Mouse (Mus musculus): ENCODE results near the gene Sult5a1. TPM values are rescaled to one million over a fixed set of nuclear protein-coding genes. Genes with fewer than 3 reads are reported as not detected.
A peak's percentile ranks its signal among the peaks of the same experiment; 100 is the strongest.

The Sult5a1 gene
- polyA plus RNA-seq, 1 experiment from 2014 or later = 0.33 TPM

DNA sequence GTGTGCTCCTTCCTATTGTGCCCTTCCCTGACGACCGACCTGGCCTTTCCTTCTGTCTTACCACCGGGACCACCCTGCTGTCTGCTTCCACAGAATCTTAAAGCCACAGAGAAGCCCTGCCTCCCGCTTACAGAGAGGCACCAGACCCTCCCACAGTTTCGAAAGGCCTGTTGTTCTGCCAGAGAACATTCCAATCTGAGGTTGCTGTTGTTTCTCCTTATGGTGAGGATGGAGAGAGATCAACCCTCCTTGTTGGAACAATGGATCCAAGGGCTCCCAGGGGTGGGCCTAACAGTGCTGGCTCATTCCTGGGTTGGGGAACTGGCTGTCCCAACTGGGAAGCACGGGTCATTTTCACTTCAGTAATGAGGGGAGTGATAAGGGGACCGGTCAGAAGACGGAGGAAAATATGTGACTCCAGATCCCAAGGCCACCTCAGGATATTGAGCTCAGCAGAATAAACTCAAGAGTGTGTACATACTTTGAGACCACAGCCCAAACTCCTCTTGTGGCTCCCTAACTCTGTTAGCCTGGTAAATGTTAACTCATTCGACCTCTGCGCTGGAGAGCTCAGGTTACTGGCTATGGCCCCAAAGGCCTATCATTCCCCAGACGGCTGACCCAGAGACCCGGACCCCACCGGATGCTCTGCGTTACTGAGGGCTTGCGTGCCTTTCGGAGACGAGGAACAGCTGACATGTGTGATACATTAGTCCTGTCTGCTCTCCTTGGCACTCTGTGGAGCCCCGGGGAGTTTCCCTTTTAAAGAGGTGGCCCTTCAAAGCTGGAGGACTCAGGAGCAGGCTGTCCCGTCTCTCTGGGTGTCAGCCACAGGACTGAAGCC, 27.7 kb upstream of the Sult5a1 start, which contains the start of gene Dpep1:
Gene Dpep1 (plus strand): TSS at position 677 of the 844 bp plus-strand sequence.
- no peaks in the 10 kb centered on the region for H3K4me1 ChIP-seq (replicated peaks; ENCODE audit: control insufficient read depth, insufficient read depth, low read length)
- H3K27me3 ChIP-seq (replicated peaks; ENCODE audit: control insufficient read depth, insufficient read depth, low read length) = no peaks in the 10 kb centered on the region
- H3K27ac ChIP-seq (ENCODE audit: low read length) = no peak within 1 kb of the TSS
- H3K4me3 ChIP-seq (replicated peaks; ENCODE audit: low read length) = no peak within 1 kb of the TSS
- no peak within 1 kb of the TSS for H3K4me2 ChIP-seq (ENCODE audit: low read length)
- WGBS = 60% methylated on average over 19 of the region's 19 CpGs
- H3K36me3 ChIP-seq (ENCODE audit: control insufficient read depth, insufficient read depth) = no peaks in the 10 kb centered on the region
- H3K9ac ChIP-seq (replicated peaks; ENCODE audit: low read depth, low read length) = no peak within 1 kb of the TSS
- ATAC-seq = no peak
- H3K9me3 ChIP-seq (ENCODE audit: control insufficient read depth, low read length) = no peaks in the 10 kb centered on the region

- no peak overlapping the region for H3K27ac ChIP-seq (ENCODE audit: low read length)
- no peak overlapping the region for H3K4me2 ChIP-seq (ENCODE audit: low read length)
- H3K9me3 ChIP-seq (ENCODE audit: control insufficient read depth, low read length) = peaks cover 3% of the 10 kb centered on the region; the same call in 1 of the 2 replicates
- no peak overlapping the region for H3K9ac ChIP-seq (replicated peaks; ENCODE audit: low read depth, low read length)
- no peaks in the 10 kb centered on the region for H3K36me3 ChIP-seq (ENCODE audit: control insufficient read depth, insufficient read depth)
- no peaks in the 10 kb centered on the region for H3K4me1 ChIP-seq (replicated peaks; ENCODE audit: control insufficient read depth, insufficient read depth, low read length)
- no peak overlapping the region for H3K4me3 ChIP-seq (replicated peaks; ENCODE audit: low read length)
- no peaks in the 10 kb centered on the region for H3K27me3 ChIP-seq (replicated peaks; ENCODE audit: control insufficient read depth, insufficient read depth, low read length)
- ATAC-seq = no peak
- WGBS = 87% methylated on average over 3 of the region's 3 CpGs
Observed at GRCm38 (mm10) chr8:123181391-123181790, 23.3 kb upstream of the Sult5a1 start.

DNA sequence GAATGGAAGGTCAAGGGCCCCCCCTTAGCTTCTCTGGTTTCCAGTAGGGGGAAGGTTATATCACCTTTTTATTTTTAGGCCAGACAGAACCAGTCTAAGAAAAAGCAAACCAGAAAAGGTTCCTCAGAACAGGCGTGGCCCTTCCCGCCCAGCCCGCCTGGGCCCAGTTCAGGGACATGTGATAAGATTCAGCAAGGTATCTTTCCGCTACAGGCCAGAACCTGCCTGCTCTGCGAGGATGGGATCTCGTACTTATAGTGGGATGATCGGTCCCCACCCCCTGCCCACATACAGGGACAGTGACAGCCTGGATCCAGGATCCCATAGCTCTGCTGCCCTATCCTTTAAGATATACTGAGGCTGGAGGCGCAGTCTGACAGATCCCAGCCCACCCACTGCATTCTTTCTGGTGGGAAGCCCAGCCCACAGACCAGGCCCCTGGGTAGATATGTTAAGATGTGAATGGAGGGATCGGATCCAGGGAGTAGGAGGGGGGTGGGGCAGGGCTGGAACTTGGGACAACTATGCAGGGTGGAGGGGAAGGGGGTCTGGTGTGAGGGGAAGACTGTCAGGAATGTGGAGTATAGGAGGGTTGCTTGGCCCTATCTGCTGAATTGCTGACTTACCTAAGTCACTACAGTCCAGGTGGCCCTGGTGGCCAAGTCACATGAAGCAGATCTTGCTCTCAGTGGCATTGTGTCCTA, 1.9 kb downstream of the Sult5a1 start:
- Histone ChIP-seq H3K27me3 (replicated peaks; ENCODE audit: control insufficient read depth, insufficient read depth, low read length) (no peaks in the 10 kb centered on the region), H3K4me3 (replicated peaks; ENCODE audit: low read length) (no peak overlapping the region), H3K4me2 (ENCODE audit: low read length) (no peak overlapping the region), H3K27ac (ENCODE audit: low read length) (no peak overlapping the region), H3K36me3 (ENCODE audit: control insufficient read depth, insufficient read depth) (no peaks in the 10 kb centered on the region), H3K4me1 (replicated peaks; ENCODE audit: control insufficient read depth, insufficient read depth, low read length) (no peaks in the 10 kb centered on the region), H3K9ac (replicated peaks; ENCODE audit: low read depth, low read length) (no peak overlapping the region), H3K9me3 (ENCODE audit: control insufficient read depth, low read length) (no peaks in the 10 kb centered on the region)
- 85% methylated on average over 9 of the region's 9 CpGs for WGBS
- ATAC-seq = no peak

- Histone ChIP-seq H3K4me1 (replicated peaks; ENCODE audit: control insufficient read depth, insufficient read depth, low read length) (no peaks in the 10 kb centered on the region), H3K4me3 (replicated peaks; ENCODE audit: low read length) (no peak overlapping the region), H3K9me3 (ENCODE audit: control insufficient read depth, low read length) (no peaks in the 10 kb centered on the region), H3K4me2 (ENCODE audit: low read length) (no peak overlapping the region), H3K36me3 (ENCODE audit: control insufficient read depth, insufficient read depth) (no peaks in the 10 kb centered on the region), H3K9ac (replicated peaks; ENCODE audit: low read depth, low read length) (no peak overlapping the region), H3K27me3 (replicated peaks; ENCODE audit: control insufficient read depth, insufficient read depth, low read length) (no peaks in the 10 kb centered on the region), H3K27ac (ENCODE audit: low read length) (no peak overlapping the region)
- WGBS = 79% methylated on average over 5 of the region's 5 CpGs
- ATAC-seq = no peak
Observed at GRCm38 (mm10) chr8:123155177-123155576, 2.9 kb downstream of the Sult5a1 start.

DNA sequence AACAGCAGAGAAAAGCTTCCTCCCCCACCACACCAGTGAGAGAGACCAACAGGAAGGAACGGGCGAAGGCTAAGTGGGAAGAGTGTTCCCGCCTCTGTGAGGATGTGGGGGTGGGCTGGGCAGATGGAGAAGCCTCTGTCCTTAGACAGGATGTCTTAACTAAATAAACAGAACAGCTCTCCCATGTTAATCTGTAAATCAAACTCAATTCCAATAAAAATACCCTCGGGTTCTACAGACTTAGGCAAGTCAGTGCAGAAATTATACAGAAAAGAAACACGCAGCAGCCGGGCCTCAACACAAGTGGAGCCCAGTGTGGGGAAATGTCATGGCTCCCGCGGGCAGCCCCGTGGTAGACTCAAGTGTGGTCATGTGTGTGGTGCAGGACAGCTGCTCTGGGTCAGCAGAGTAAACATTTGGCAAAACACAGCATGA, 7.4 kb downstream of the Sult5a1 start:
- no peaks in the 10 kb centered on the region for H3K36me3 ChIP-seq (ENCODE audit: control insufficient read depth, insufficient read depth)
- H3K4me2 ChIP-seq (ENCODE audit: low read length) = no peak overlapping the region
- H3K4me3 ChIP-seq (replicated peaks; ENCODE audit: low read length) = no peak overlapping the region
- no peak overlapping the region for H3K9ac ChIP-seq (replicated peaks; ENCODE audit: low read depth, low read length)
- ATAC-seq = no peak
- no peak overlapping the region for H3K27ac ChIP-seq (ENCODE audit: low read length)
- no peaks in the 10 kb centered on the region for H3K9me3 ChIP-seq (ENCODE audit: control insufficient read depth, low read length)
- H3K4me1 ChIP-seq (replicated peaks; ENCODE audit: control insufficient read depth, insufficient read depth, low read length) = 0 out of 2 replicates have a peak, but pooled peaks cover 2% of the 10 kb centered on the region
- H3K27me3 ChIP-seq (replicated peaks; ENCODE audit: control insufficient read depth, insufficient read depth, low read length) = no peaks in the 10 kb centered on the region
- WGBS = 65% methylated on average over 9 of the region's 9 CpGs

DNA sequence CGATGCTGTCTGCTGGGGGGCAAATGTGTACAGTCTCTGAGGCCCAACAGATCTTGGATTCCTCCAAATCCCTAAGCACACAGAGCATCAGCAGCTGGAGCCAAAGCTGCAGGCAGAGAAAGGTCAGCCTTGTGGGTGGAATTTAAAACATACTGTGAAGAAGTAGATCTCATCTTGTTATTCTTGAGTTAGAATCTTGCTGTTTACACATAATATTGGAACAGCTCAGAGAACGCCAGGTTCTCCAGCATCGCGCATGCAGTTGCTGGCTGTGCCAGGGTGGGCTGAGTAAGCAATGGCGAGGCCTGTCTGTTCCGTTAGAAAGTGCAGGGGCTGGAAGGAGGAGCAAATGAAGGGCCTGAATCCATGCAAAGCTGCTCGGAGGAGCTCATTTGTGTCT, 11.7 kb downstream of the Sult5a1 start:
- no peak for ATAC-seq

DNA sequence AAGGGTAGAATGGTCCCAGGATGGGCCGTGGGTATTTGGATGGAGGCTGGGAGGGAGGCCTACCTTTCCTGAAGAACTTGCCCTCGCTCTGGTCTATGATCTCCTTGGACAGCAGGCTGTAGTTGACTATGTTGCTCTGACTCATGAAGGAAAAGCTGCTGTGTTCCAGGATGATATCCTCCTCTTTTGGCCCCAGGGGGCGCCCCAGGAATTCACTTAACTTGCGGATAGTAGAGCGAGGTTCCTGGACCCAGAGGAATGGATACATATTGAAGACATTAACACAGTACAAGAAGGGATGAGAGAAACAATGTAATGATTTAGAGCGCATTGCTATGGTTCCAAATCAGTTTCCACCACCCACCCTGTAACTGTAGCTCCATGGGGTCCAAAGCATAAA, 12.8 kb downstream of the Sult5a1 start:
- H3K9me3 ChIP-seq (ENCODE audit: control insufficient read depth, low read length) = no peaks in the 10 kb centered on the region
- peaks cover 9% of the 10 kb centered on the region for H3K4me1 ChIP-seq (replicated peaks; ENCODE audit: control insufficient read depth, insufficient read depth, low read length)
- H3K36me3 ChIP-seq (ENCODE audit: control insufficient read depth, insufficient read depth) = no peaks in the 10 kb centered on the region
- no peak overlapping the region for H3K9ac ChIP-seq (replicated peaks; ENCODE audit: low read depth, low read length)
- no peak overlapping the region for H3K4me2 ChIP-seq (ENCODE audit: low read length)
- H3K27me3 ChIP-seq (replicated peaks; ENCODE audit: control insufficient read depth, insufficient read depth, low read length) = no peaks in the 10 kb centered on the region
- no peak for ATAC-seq
- H3K27ac ChIP-seq (ENCODE audit: low read length) = no peak overlapping the region
- 56% methylated on average over 6 of the region's 6 CpGs for WGBS
- no peak overlapping the region for H3K4me3 ChIP-seq (replicated peaks; ENCODE audit: low read length)

More for the DNA sequence above, 11.7 kb downstream of the Sult5a1 start:
- peaks cover 9% of the 10 kb centered on the region for H3K4me1 ChIP-seq (replicated peaks; ENCODE audit: control insufficient read depth, insufficient read depth, low read length)
- no peak overlapping the region for H3K4me2 ChIP-seq (ENCODE audit: low read length)
- H3K27ac ChIP-seq (ENCODE audit: low read length) = no peak overlapping the region
- no peak overlapping the region for H3K4me3 ChIP-seq (replicated peaks; ENCODE audit: low read length)
- no peaks in the 10 kb centered on the region for H3K27me3 ChIP-seq (replicated peaks; ENCODE audit: control insufficient read depth, insufficient read depth, low read length)
- no peak overlapping the region for H3K9ac ChIP-seq (replicated peaks; ENCODE audit: low read depth, low read length)
- H3K36me3 ChIP-seq (ENCODE audit: control insufficient read depth, insufficient read depth) = no peaks in the 10 kb centered on the region
- WGBS = 58% methylated on average over 7 of the region's 7 CpGs
- no peaks in the 10 kb centered on the region for H3K9me3 ChIP-seq (ENCODE audit: control insufficient read depth, low read length)

DNA sequence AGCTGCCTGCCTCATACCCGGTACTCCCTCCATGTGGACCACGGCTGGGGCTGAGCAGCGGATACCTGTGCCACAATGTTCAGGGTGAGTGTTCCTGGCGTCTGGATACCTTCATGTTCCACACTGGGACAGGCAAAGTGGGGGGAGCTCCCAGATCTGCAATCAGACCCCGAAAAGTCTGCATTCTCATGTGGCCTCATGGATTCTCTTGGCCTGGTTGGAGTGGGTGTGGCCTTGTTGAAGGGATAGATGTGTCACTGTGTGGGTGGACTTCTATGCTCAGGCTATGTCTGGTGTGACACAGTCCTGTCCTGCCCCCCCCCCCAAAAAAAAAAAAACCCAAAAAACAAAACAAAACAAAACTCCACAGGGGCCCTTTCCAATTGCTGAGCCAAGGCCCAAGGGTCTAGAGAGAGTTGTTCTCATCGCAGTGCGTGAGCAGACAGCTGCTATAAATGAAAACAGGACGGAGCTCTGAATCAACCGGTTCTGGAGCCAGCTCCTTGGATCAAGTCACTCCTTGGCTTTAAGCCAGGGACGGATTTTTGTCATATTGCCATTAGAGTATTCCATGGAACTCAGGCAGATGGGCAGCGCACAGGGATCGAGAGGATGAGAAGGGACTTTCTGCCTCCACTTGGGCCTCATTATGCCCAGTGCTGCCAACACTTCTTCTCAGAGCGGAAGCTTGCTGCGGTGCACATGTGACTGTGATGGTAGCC, 16.2 kb downstream of the Sult5a1 start:
- Histone ChIP-seq H3K27me3 (replicated peaks; ENCODE audit: control insufficient read depth, insufficient read depth, low read length) (no peaks in the 10 kb centered on the region), H3K4me1 (replicated peaks; ENCODE audit: control insufficient read depth, insufficient read depth, low read length) (peaks cover 18% of the 10 kb centered on the region), H3K9me3 (ENCODE audit: control insufficient read depth, low read length) (no peaks in the 10 kb centered on the region), H3K4me3 (replicated peaks; ENCODE audit: low read length) (no peak overlapping the region), H3K4me2 (ENCODE audit: low read length) (no peak overlapping the region), H3K9ac (replicated peaks; ENCODE audit: low read depth, low read length) (no peak overlapping the region), H3K27ac (ENCODE audit: low read length) (peak overlapping the region; percentile 33; the same call in 1 of the 2 replicates), H3K36me3 (ENCODE audit: control insufficient read depth, insufficient read depth) (no peaks in the 10 kb centered on the region)
- ATAC-seq = peak; percentile 51
- 55% methylated on average over 14 of the region's 14 CpGs for WGBS

DNA sequence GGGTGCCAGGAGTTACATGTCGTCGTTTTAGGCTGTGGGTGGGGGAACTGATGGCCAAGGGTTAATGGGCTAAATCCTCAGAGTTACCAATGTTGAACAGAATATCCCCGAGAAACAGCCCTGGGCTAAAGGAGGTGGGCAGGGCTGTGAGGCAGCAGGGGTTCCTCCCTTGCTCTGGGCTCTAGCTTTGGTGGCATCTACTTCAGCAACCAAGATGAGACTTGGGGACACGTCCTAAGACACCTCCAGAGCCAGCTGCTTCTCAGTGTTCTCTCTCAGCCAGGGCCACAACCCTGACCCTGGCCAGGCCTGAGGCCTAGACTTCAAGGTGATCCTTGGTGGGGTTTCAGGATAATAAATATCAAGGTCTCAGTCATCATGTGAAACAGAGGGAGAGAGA, 19.4 kb downstream of the Sult5a1 start:
- Histone ChIP-seq H3K27ac (ENCODE audit: low read length) (no peak overlapping the region), H3K36me3 (ENCODE audit: control insufficient read depth, insufficient read depth) (no peaks in the 10 kb centered on the region), H3K4me3 (replicated peaks; ENCODE audit: low read length) (no peak overlapping the region), H3K27me3 (replicated peaks; ENCODE audit: control insufficient read depth, insufficient read depth, low read length) (no peaks in the 10 kb centered on the region), H3K9me3 (ENCODE audit: control insufficient read depth, low read length) (no peaks in the 10 kb centered on the region), H3K9ac (replicated peaks; ENCODE audit: low read depth, low read length) (no peak overlapping the region), H3K4me1 (replicated peaks; ENCODE audit: control insufficient read depth, insufficient read depth, low read length) (peaks cover 33% of the 10 kb centered on the region), H3K4me2 (ENCODE audit: low read length) (no peak overlapping the region)
- no peak for ATAC-seq
- 59% methylated on average over 4 of the region's 4 CpGs for WGBS
